Mouse (Mus musculus): ENCODE results near the gene Vmn1r1.
"Not testable (repeated sequence)": the region's sequence is repeated elsewhere in the genome, so short reads cannot be mapped to it uniquely, and the experiment has no call there.

The Vmn1r1 gene

DNA sequence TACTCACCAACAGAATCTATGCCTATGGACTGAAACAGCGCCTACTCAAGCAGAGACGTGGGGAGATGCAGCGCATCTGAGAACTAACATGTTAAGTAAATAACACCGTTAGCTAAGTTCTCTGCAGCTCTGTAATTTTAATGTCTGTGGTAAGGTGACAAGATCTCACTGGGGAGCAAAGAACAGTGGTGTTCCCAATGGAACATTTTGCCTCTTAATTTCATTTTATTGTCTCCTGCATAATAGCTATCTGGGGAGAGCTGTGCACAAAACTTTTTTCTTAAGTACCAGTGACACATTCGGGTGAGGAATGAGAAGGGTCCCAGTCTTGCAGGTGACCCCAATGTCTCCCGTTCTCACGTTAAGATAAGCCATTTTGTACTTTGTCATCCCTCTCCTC is at the start of gene Vmn1r1:
Vmn1r1 (minus strand) TSS at position 101 of the 400 bp plus-strand sequence.
- no peak for DNase-seq

DNA sequence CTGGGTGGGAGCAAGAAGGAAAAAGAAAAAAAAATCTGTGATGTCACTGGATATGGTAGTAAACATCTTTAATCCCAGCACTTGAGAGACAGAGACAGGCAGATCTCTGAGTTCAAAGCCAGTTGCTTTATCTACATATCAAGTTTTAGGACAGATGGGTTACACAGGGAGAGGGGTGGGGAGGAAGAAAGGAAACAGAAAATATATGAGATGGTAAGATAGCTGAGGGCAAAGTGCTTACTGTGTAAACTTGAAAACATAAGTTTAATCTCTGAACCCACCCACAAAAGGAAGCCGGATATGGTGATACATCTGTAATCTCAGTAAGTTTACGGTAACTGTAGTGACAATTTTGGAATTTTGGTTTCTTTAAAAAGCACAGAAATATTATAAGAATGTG is 46.0 kb upstream of the Vmn1r1 start:
- DNase-seq = no peak

DNA sequence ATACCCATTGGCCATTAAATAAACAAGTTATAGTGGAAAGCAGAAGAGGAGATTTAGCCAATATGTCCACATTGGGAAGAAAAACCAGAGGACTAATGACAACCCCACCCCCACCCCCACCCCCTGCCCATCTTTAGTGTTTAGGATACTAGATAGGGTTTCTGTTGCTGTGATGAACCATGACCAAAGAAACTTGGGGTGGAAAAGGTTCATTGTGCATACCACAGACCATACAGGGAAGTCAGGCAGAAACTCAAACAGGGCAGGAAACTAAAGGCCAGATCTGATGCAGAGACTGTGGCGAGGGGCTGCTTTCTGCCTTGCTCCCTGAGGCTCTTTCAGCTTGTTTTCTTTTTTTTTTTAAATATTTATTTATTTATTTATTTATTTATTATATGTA is 28.3 kb upstream of the Vmn1r1 start:
- DNase-seq = no peak

DNA sequence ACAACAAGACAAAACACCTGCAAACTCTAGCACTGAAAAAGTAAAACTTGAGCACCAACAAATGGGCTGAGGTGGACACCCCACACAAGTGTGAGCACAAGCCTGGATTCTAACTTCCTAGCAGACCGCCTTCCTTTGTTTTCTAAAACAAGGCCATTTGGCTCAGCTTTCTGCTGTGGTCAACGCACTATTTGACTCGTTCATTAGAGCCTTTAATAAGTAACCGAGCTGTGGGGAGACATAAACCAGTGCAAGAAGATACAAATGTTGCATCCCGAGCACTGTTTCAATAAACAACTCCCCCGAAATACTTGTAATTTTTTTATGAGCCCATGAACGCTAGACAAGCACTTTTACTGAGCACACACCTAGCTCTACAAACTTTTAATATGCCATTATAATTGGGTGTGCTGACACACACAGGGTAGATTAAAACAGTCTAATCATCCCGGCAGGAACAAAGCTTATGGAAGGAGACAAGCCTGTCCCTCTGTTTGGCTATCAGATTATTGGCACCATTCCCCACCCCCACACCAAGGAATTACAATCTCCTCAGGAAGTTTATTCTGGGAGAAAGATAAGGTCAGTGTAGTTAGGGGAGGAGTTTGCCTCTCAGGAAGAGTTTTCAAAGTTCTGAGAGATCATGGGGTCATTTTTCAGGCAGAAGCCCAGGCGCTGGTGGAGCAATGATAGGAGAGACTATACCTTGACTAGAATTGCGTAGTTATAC is 27.7 kb upstream of the Vmn1r1 start:
- no peak for DNase-seq

DNA sequence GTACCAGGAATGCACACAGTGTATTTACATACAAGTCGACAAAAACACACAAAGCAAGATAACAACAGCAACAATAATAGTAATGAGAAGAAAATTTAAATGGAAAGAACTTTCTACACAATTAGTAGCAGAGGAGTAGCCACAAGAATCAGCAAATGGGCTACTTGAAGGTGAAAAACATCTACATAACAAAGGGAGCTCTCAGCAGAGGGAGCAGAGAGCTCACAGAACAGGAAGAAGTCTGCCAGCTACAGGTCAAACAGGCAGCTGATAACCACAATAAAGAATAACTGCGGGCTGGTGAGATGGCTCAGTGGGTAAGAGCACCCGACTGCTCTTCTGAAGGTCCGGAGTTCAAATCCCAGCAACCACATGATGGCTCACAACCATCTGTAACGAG is 26.9 kb upstream of the Vmn1r1 start:
- DNase-seq = no peak

DNA sequence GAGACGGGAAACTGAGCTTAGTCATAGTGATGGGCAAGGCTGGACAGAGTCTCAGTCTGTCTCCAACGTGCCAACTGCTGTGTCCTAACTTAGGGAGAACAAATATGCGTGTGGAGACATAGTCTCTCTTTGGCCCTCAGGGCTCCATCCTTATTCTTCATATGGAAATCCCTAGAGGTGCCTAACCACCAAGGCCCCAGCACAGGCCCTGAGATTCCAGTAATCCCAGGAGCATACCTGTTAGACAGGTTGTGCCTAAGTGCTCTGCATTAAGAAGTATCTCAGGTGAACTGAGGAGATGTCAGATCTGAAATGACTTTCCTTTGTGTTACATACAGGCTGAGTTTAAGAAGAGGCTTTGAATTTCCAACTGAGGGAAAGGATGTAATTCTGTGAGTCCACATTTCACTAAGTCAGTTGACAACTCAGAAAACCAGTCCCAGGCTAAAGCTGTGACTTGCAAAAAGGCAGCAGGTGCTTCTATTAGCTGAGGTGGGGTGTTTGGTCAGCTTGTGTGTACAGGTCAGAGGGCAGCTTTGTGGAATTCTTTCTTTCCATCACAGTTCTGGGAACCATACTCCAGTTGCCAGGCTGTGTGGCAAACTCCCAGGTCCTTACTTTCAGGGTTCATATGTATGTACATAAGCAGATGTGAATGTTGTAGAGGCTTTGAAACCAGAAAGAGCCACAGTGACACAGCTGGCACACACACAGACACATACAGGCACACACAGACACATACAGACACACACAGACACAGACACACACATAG is 25.6 kb upstream of the Vmn1r1 start:
- DNase-seq = no peak

DNA sequence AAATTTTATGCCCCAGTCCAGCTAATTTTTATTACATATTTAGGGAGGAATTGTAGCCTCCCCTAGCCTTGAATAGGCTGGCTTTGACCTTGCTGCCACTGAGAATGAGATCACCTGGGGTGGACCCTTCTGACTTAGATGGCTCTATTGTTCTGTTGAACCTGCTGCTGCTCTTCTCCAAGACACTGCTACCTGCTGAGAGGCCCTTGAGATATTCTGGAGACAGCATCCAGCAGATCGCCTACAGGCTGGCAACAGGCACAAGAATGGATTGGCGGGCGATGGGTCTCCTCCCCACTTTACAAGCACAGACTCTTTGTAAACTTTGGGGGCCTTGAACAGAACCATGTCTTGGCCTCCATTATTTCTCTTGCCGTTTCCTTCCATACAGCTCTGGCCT is 18.2 kb upstream of the Vmn1r1 start:
- DNase-seq = not testable (repeated sequence)

DNA sequence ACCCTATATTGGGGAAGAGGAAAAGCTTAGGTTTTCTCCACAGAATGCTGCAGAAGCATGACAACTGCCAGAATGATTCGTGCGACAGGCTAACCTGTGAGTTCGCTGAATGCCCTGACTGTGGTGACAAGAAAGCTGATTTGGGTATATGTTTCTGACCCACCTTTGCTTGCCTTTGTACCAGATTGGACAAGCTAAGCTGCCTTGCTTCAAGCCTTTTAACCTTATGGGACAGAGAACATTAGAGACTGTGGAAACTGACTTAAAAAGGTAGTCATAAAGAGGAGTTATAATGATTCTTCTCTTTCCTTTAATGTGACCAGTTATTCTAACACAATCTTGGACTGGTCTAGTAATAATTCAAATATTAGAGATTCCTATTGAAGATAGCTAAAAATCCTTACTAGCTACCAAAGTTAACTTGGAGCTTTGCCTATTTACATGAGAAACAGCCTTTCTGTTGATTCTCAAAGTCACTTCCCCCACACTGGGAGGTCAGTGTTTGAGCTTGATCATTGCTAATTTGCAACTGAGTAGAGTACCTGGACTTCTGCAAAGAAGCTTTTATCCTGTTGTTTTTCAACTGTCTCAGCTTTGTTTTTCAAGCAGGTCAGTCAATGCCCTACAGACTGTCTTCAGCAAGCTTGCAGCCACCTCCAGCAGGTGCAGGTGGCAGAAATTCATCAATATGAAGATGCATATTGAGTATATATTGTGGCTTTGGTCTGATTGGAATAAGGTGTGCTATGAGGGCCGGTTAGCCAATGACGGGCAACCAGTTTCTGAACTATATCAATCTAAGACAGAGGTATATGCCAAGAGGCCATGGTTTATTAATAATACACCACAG is 17.4 kb upstream of the Vmn1r1 start:
- DNase-seq = no peak

DNA sequence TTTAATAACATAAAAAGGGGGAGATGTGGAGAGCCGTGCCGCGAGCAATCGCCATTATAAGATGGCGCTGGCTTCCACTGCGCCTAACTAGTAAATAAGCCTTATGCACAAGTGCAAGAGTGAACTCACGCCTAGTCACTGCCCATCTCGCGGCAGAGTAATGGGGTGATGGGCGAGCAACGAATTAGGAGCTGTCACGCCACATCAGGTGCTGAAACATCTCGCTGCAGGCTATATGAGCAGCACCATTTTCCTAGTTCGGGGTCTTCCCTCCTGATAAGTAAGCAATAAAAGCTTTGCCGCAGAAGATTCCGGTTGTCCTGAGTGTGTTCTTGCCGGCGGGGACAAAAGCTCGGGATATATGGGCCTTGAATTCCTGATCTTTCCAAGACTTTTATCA is 12.7 kb upstream of the Vmn1r1 start:
- not testable (repeated sequence) for DNase-seq

DNA sequence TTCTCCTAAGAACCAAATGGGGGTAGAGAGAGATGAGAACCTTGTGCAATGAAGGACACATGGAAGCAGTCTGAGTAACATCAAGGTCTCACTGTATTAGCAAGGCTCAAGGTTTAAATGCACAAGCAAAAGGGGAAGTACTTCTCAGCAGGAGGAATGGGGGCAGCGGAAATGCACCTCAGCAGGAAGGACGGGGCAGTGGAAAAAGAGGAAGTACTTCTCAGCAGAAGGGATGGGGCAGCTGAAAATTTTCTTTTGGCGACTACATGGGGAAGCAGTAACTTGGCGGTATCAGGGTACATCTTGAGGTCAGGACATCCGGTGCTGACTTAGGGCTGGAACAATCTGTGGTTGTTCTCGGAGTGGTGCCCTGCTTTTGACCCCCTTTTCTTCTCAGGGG is 5.9 kb upstream of the Vmn1r1 start:
- not testable (repeated sequence) for DNase-seq

DNA sequence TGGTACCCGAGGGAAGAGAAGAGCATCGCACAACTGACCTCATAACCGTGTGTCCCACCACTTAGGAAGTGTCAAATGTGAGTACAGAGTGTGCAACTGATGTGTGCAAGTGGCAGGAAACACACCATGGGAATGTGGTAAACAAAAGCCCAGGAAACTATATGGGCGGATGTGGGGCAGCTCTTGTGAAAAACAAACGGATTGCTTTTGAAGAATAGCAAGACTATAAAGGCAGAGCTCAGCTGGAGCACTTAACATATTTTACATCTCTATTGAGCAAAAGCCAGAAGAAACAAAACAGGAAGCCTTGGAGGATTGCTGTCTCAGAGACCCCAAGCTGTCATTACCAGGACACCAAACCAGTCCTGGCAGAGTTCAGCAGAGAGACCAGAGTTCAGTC is 1.3 kb downstream of the Vmn1r1 start:
- DNase-seq = no peak

DNA sequence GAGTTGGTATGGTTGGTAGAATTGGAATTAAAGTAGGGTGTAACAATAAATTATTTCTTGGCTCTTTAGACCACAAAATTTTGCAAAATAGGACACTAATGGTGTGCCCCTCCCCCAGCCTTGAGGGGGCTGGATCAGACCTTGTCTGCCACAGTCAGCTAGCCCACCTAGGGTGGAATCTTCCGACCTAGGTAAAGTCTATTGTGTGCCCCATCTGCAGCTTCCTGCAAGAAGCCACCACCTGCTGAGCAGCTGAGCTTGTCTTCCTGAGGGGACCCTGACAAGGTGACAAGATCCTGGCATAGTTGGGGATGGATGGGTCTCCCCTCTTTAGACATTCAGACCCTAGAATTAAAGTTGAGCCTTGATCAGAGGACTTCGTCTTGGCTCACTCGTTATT is 4.7 kb downstream of the Vmn1r1 start:
- no peak for DNase-seq

DNA sequence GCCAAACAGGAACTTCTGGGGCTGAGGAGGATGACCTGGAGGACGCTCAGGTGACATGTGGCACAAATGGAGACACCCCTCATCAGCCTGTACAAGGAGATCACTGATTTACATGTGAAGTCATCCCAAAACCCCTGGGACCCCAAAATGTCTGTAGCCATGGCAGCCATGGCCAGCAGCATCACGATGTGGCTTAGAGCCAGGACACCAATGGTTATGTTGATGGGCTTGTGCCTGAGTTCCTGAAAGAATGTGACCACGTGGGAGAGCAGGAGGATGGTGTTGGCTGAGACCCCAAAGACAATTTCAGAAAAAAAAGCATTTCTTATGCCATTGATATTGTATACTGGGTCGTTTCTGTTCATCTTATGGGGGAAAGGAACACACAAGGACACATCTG is 6.6 kb downstream of the Vmn1r1 start:
- DNase-seq = no peak

DNA sequence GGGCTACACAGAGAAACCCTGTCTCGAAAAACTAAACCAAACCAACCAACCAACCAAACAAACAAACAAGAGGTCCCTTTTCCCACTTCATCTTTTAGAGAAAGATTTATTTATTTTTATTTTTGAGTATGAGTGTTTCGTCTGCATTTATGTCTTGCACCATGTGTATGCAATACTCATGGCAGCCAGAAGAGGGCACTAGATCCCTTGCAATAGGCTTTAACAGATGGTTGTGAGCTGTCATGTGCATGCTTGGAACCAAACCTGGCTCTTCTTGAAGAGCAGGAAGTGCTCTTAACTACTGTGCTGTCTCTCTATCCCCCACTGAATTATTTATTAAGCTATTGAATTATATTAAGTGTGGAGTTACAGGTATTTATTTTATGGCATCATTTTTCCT is 14.3 kb downstream of the Vmn1r1 start:
- DNase-seq = no peak

DNA sequence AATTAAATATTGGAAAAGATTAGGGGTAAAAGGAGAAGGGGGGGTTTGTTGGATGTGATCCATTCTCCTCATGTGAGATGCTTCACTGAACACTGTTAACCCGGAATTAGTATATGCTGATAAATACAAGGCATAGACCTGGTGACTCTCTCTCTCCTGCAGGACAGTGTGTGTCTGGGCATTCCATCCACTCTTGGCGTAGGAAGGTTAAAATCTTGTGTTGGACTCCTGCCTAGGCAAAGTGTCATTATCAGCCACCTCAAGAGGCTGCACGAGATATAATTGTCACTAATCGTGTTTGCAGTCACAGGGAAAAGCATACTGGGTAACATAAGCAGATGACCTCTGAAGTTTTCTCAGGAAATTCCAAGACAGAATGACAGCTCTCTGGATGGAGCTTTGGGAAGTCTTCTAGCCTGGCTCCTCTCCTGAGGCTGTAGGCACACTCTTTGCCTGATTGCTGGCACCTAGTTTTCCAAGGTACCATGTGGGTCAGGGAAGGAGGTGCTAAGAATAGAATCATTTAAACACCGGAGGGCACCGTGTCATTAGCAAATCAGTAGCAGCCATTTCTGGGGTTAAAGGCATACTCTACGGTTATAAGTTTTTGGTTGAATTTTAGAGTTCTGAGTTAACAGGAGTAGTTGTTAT is 15.3 kb downstream of the Vmn1r1 start:
- no peak for DNase-seq

DNA sequence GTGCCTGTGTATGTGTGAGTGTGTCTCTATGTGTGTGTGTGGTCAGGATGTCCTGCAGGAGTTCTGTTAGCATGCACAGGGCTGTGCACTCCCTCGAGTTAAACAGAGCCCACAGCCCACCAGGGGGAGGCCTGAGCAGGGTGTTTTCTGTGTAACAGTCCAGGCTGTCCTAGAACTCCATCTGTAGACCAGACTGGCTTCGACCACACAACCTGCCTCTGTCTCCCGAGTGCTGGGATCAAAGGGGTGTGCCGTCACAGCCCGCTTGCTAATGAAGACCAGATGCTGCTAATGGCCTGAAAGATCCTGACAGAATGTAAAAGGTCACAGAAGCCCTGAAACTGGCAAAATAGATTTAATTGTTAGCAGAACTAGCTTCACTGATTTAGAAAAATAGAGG is 18.7 kb downstream of the Vmn1r1 start:
- no peak for DNase-seq

DNA sequence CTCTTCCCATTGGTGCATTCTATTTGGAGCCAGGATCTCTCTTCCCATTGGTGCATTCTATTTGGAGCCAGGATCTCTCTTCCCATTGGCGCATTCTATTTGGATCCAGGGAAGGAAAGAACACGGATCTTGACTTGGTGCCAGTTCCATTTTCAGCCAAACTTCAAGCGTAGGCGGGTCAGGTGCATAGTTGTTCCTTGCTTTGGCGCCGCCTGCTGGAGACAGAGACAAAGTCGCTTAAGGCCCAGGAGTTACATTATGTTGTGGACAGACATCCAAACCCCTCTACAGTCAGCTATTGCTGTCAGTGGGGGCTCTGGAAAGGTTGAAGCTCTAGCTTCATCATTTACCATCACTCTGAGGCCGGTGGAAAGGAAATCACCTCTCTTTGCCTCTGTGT is 21.0 kb downstream of the Vmn1r1 start:
- DNase-seq = no peak

DNA sequence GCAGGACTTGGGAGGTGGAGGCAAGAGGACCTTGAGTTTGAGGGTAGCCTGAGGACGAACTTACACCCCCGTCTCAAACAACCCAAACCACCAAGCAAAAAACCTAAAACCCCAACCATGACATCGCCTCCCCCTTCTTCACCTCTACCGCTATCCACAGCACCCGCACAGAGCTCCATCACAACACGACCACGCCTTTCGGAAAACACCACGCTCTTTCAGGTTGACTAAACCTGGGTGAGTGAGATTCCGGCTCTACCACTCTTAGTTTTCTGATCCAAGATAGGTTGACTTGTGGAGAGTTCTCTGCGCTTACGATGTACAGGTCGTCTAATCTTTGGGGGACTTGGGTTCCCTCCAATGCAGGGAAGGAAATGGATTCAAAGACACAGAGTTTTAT is 21.6 kb downstream of the Vmn1r1 start:
- DNase-seq = no peak

DNA sequence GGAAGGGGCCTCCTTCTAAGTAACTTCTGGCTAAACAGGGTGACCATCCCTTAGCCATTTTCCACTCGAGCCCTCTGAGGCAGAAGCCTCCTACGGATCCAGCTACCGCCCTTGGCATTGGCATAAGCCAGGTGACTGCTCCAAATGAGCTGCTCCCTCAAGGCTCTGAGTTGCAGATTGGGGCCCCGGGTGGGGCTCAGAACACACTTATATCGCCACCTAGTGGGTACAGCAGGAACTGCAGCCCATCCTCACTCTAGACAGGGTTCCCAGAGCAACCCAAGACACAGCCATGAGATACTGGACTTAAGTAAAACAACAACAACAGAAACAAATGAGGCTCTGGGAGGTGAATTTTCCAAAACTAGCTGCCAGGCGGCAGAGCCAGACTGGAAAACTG is 23.9 kb downstream of the Vmn1r1 start:
- peak; percentile 78 for DNase-seq

DNA sequence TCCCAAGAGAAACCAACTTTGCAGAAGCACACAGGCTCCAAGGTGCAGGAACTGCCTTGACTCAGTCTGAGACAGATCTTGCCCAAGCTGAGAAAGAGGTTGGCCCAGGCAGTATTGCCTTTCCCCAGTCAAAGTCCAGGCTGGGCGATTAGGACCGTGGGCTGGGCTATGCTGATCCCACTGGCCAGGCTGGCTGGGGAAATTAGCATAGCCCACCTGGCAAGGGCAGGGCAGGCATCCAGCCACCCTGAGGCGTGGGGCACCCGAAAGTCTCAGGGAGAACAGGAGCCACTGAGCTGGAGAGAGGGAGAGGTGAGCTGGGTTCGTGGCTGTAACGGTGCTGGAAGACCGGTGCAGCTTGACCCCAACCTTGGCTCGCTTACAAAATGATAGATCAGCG is 24.3 kb downstream of the Vmn1r1 start:
- DNase-seq = no peak

DNA sequence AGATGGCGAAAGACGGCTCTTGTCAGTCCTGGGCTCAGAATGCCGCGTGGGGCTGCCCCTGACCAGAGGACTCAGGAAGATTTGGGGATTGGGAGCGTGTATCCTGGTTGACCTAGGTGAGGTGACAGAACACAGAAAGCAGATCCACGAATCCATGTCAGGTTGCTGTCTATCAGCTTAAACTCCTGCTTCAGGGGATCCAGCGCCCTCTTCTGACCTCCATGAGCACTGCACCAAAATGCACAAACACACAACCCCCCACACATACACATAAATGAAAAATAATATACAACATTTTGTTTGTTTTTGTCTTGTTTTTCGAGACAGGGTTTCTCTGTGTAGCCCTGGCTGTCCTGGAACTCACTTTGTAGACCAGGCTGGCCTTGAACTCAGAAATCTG is 26.1 kb downstream of the Vmn1r1 start:
- no peak for DNase-seq

DNA sequence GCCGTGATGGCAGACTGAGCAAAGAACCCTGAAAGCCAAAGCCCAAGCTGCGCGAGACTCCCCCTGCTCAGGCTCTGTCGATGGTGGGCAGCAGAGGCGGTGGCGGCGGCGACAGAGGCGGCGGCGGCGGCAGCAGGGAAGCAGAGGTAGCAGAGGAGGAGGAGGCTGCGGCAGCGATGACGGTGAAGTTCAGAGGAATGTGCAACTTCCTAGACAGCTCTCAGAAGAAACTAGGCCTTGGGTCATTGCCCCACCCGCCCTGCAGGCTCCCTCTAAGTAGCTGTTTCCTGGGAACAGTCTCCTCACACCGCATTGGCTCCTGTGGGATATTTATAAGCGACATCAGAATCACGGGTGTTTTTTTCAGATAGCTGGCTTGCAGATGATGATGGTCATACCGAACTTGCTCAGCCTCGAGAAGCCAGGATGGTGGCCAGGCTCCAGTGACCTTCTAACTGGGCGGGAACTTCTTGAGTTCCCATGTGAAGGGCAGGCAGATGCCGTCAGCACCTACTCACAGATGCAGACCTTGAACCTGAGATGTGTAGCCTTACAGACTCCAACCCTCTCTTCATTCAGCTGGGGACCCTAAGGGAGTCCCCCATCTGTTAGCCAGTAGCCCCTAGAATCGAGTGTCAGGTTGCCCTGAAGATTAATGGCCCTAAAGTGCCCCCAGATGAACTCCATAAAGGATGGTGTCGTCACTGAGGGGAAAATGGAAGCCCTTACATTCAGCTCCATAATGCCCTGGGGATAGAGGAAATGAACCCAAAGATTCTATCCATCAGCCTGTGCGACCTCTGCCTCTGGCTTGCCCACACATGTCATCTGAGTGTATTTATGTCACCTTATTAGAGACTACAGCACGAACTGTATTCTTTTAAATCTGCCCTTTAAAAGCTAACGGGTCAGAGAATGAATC is 26.8 kb downstream of the Vmn1r1 start:
- no peak for DNase-seq
